Mouse (Mus musculus) lung, postnatal 0 days (tissue): ENCODE results near the gene Clec4a4. TPM values are rescaled to one million over a fixed set of nuclear protein-coding genes. Genes with fewer than 3 reads are reported as not detected.
A peak's percentile ranks its signal among the peaks of the same experiment; 100 is the strongest.
"Not testable (repeated sequence)": the region's sequence is repeated elsewhere in the genome, so short reads cannot be mapped to it uniquely, and the experiment has no call there.

Experiments used
- ATAC-seq: fragments of 200-750 bp; cut with Nextera tagmentation; 2 replicates; pipeline ENCODE4 v1.8.0; 2017; ENCODE audit warnings: moderate library complexity
- DNase-seq: peaks from one replicate; pipeline ENCODE4 v3.0.0-alpha.2; 2016; ENCODE audit warnings: low spot score
- H3K27ac ChIP-seq: fragments of 300-500 bp; sonication (generic); 2 replicates; pipeline ENCODE4 v1.5.1; 2014; ENCODE audit warnings: antibody characterized with exemption, mild to moderate bottlenecking, low read length, mixed read lengths
- H3K27me3 ChIP-seq: fragments of 300-500 bp; sonication (generic); replicated peaks from 2 replicates; pipeline ENCODE4 v1.6.1; 2014; ENCODE audit warnings: low read length, mixed read lengths; ENCODE audit not compliant: insufficient read depth
- H3K36me3 ChIP-seq: fragments of 300-500 bp; sonication (generic); 2 replicates; pipeline ENCODE4 v1.6.1; 2014; ENCODE audit warnings: low read length, mixed read lengths; ENCODE audit not compliant: insufficient read depth
- H3K4me1 ChIP-seq: fragments of 300-500 bp; sonication (generic); 2 replicates; pipeline ENCODE4 v1.6.1; 2014; ENCODE audit warnings: antibody characterized with exemption, low read depth, low read length, mixed read lengths; ENCODE audit not compliant: insufficient read depth
- H3K4me2 ChIP-seq: fragments of 300-500 bp; sonication (generic); replicated peaks from 2 replicates; pipeline ENCODE4 v1.6.1; 2014; ENCODE audit warnings: low read depth, mild to moderate bottlenecking, low read length, moderate library complexity, mixed read lengths
- H3K4me3 ChIP-seq: fragments of 300-500 bp; sonication (generic); 2 replicates; pipeline ENCODE4 v1.5.1; 2014; ENCODE audit warnings: low read depth, low read length
- H3K9ac ChIP-seq: fragments of 300-500 bp; sonication (generic); replicated peaks from 2 replicates; pipeline ENCODE4 v1.6.1; 2014; ENCODE audit warnings: low read depth, mild to moderate bottlenecking
- H3K9me3 ChIP-seq: fragments of 300-500 bp; sonication (generic); 2 replicates; pipeline ENCODE4 v1.6.1; 2016; ENCODE audit warnings: low read length, mixed read lengths
- CTCF ChIP-seq: IDR thresholded peaks from 2 replicates; pipeline ENCODE4 v1.5.1; 2016; ENCODE audit warnings: antibody characterized with exemption, mild to moderate bottlenecking
- EP300 ChIP-seq: IDR thresholded peaks from 2 replicates; pipeline ENCODE4 v1.6.1; 2016; ENCODE audit warnings: antibody characterized with exemption, mild to moderate bottlenecking, control low read depth
- WGBS: fragments of 180-500 bp; shearing (Covaris S2); extraction: QIAGEN DNeasy Blood & Tissue Kit; methylation state at CpG from one replicate; pipeline ENCODE4 v1.1.7; 2014; 5-methylcytosine and 5-hydroxymethylcytosine counted together
- polyA plus RNA-seq: library from polyadenylated mRNA; unstranded; fragments of >200 nt; fragmentation: Nextera tagmentation; extraction: Ambion mirVana; gene quantifications from 2 replicates; pipeline ENCODE4 v1.2.1, GENCODE M21; 2015

Clec4a4 gene
- 0.35 TPM in 1 of 2 replicates, not detected in the other for polyA plus RNA-seq

- 77% methylated on average over 6 of the region's 6 CpGs for WGBS
- TF ChIP-seq EP300 (no peak), CTCF (no peak)
- Histone ChIP-seq H3K36me3 (no peaks in the 10 kb centered on the region), H3K27me3 (no peaks in the 10 kb centered on the region), H3K9ac (no peak within 1 kb of the TSS), H3K4me2 (no peak within 1 kb of the TSS), H3K4me1 (no peaks in the 10 kb centered on the region), H3K27ac (no peak within 1 kb of the TSS), H3K9me3 (peaks cover 3% of the 10 kb centered on the region; the same call in 1 of the 2 replicates), H3K4me3 (no peak within 1 kb of the TSS)
- peak; percentile 10 for DNase-seq
- no peak for ATAC-seq
Observed at GRCm38 (mm10) chr6:122989876-122990437, at the start of gene Clec4a4. Gene Clec4a4, plus strand, starts transcription at chr6:122990367.

GRCm38 (mm10) chr6:122946760-122947159 is 43.4 kb upstream of the Clec4a4 start:
- H3K27ac ChIP-seq, result no peak overlapping the region
- TF ChIP-seq EP300 (no peak), CTCF (no peak)
- no peaks in the 10 kb centered on the region for H3K9me3 ChIP-seq
- no peaks in the 10 kb centered on the region for H3K36me3 ChIP-seq
- 65% methylated on average over 2 of the region's 2 CpGs for WGBS
- no peaks in the 10 kb centered on the region for H3K27me3 ChIP-seq
- ATAC-seq, result no peak
- H3K4me2 ChIP-seq, result no peak overlapping the region
- no peak overlapping the region for H3K9ac ChIP-seq
- no peak overlapping the region for H3K4me3 ChIP-seq
- DNase-seq, result peak; percentile 6
- no peaks in the 10 kb centered on the region for H3K4me1 ChIP-seq

GRCm38 (mm10) chr6:122952401-122952800 is 37.8 kb upstream of the Clec4a4 start, which contains the start of gene Clec4a3:
Gene Clec4a3, plus strand, starts transcription at chr6:122952515.
- no peak for ATAC-seq
- Histone ChIP-seq H3K4me2 (no peak within 1 kb of the TSS), H3K4me3 (no peak within 1 kb of the TSS), H3K9me3 (no peaks in the 10 kb centered on the region), H3K9ac (no peak within 1 kb of the TSS), H3K27me3 (no peaks in the 10 kb centered on the region), H3K27ac (no peak within 1 kb of the TSS), H3K36me3 (no peaks in the 10 kb centered on the region), H3K4me1 (no peaks in the 10 kb centered on the region)
- WGBS, result 84% methylated on average over 8 of the region's 8 CpGs
- TF ChIP-seq EP300, result no peak
- no peak for TF ChIP-seq CTCF
- DNase-seq, result peak; percentile 35

- H3K27me3 ChIP-seq, result no peaks in the 10 kb centered on the region
- no peak for DNase-seq
- no peak overlapping the region for H3K4me3 ChIP-seq
- no peak overlapping the region for H3K9ac ChIP-seq
- WGBS, result 82% methylated on average over 2 of the region's 2 CpGs
- no peaks in the 10 kb centered on the region for H3K9me3 ChIP-seq
- H3K4me1 ChIP-seq, result no peaks in the 10 kb centered on the region
- TF ChIP-seq EP300 (no peak), CTCF (no peak)
- H3K4me2 ChIP-seq, result no peak overlapping the region
- no peaks in the 10 kb centered on the region for H3K36me3 ChIP-seq
- H3K27ac ChIP-seq, result no peak overlapping the region
- ATAC-seq, result no peak
Observed at GRCm38 (mm10) chr6:122964562-122964961, 25.6 kb upstream of the Clec4a4 start.

- H3K4me2 ChIP-seq, result no peak overlapping the region
- H3K4me1 ChIP-seq, result no peaks in the 10 kb centered on the region
- TF ChIP-seq EP300, result no peak
- TF ChIP-seq CTCF, result no peak
- H3K9me3 ChIP-seq, result no peaks in the 10 kb centered on the region
- H3K9ac ChIP-seq, result no peak overlapping the region
- DNase-seq (peak; percentile 12), ATAC-seq (no peak)
- no peak overlapping the region for H3K4me3 ChIP-seq
- no peaks in the 10 kb centered on the region for H3K36me3 ChIP-seq
- no peak overlapping the region for H3K27ac ChIP-seq
- WGBS, result 82% methylated on average over 2 of the region's 2 CpGs
- H3K27me3 ChIP-seq, result no peaks in the 10 kb centered on the region
Observed at GRCm38 (mm10) chr6:122969048-122969447, 21.1 kb upstream of the Clec4a4 start.

GRCm38 (mm10) chr6:123004696-123005095 is 14.5 kb downstream of the Clec4a4 start:
- H3K9me3 ChIP-seq, H3K27me3 ChIP-seq, H3K27ac ChIP-seq, H3K4me3 ChIP-seq, H3K9ac ChIP-seq, ATAC-seq, H3K36me3 ChIP-seq, DNase-seq, H3K4me1 ChIP-seq, H3K4me2 ChIP-seq: not testable (repeated sequence)
- 66% methylated on average over 2 of the region's 2 CpGs for WGBS

- no peak overlapping the region for H3K27ac ChIP-seq
- TF ChIP-seq EP300 (no peak), CTCF (peak; percentile 12; the same call in 1 of the 2 replicates)
- DNase-seq (no peak), ATAC-seq (no peak)
- no peaks in the 10 kb centered on the region for H3K4me1 ChIP-seq
- 63% methylated on average over 1 of the region's 1 CpGs for WGBS
- no peaks in the 10 kb centered on the region for H3K27me3 ChIP-seq
- no peaks in the 10 kb centered on the region for H3K36me3 ChIP-seq
- H3K4me3 ChIP-seq, result no peak overlapping the region
- no peak overlapping the region for H3K4me2 ChIP-seq
- no peaks in the 10 kb centered on the region for H3K9me3 ChIP-seq
- no peak overlapping the region for H3K9ac ChIP-seq
Observed at GRCm38 (mm10) chr6:123005591-123005990, 15.4 kb downstream of the Clec4a4 start.
